Mouse (Mus musculus): ENCODE data around the gene Per3. TPM values are rescaled to one million over a fixed set of nuclear protein-coding genes. Genes with fewer than 3 reads are reported as not detected.

Gene Per3
- polyA plus RNA-seq, 1 experiment: 2.1 TPM

GRCm38 (mm10) chr4:150956369-150957105 lies 87.9 kb downstream of the Per3 start:
- Histone ChIP-seq H3K79me2 (ENCODE audit: control insufficient read depth, insufficient read depth) (no peaks in the 10 kb centered on the region), H3K4me3 (no peak overlapping the region), H3K36me3 (ENCODE audit: control insufficient read depth, insufficient read depth) (no peaks in the 10 kb centered on the region), H3ac (ENCODE audit: control insufficient read depth, insufficient read length) (no peak overlapping the region), H3K4me2 (ENCODE audit: low read depth) (no peak overlapping the region), H3K27me3 (ENCODE audit: control insufficient read depth, insufficient read depth, insufficient read length) (peaks cover 11% of the 10 kb centered on the region)
- no peak for TF ChIP-seq TCF12 (IDR thresholded peaks at IDR 0.05; ENCODE audit: insufficient read depth, poor library complexity, severe bottlenecking)
- no peak for TF ChIP-seq E2F4 (IDR thresholded peaks at IDR 0.05; ENCODE audit: insufficient read depth)
- TF ChIP-seq TCF3 (IDR thresholded peaks at IDR 0.05; ENCODE audit: insufficient read length, low read depth): no peak
- no peak for TF ChIP-seq CEBPB (IDR thresholded peaks at IDR 0.05; ENCODE audit: insufficient read depth, poor library complexity, severe bottlenecking)
- peak in 1 of 3 experiments; percentile 13 for TF ChIP-seq MYOD1 (IDR thresholded peaks at IDR 0.05; ENCODE audit: control insufficient read depth in 1 of 3, insufficient read length in 2 of 3, low read depth in 2 of 3)

Other genes with a start within 250 kb of the Per3 start
- gene Errfi1, start 190.7 kb downstream of the Per3 start, polyA plus RNA-seq (2012; fragmentation: generic; extraction: Trizol): 18.9 TPM
- 312 TPM for gene Park7, start 130.2 kb downstream of the Per3 start, polyA plus RNA-seq (2012; fragmentation: generic; extraction: Trizol)
- 0.31 TPM for gene Tnfrsf9, start 130.1 kb downstream of the Per3 start, polyA plus RNA-seq (2012; fragmentation: generic; extraction: Trizol)
- not detected for gene Uts2, start 47.6 kb downstream of the Per3 start, polyA plus RNA-seq (2012; fragmentation: generic; extraction: Trizol)
- gene Vamp3, start 13.3 kb upstream of the Per3 start, polyA plus RNA-seq (2012; fragmentation: generic; extraction: Trizol): 58.2 TPM
- not detected for gene Gm13090, start 44.9 kb upstream of the Per3 start, polyA plus RNA-seq (2012; fragmentation: generic; extraction: Trizol)

All from myocyte (in vitro differentiated cells).